In genomic region chr10:24228318-24229183, GRCm38 (mm10) we compare ENCODE assay signal across 24 mouse cellular contexts. TPM values are rescaled to one million over a fixed set of nuclear protein-coding genes. Genes with fewer than 3 reads are reported as not detected.
A peak's percentile ranks its signal among the peaks of the same experiment; 100 is the strongest.
DNase-seq lines count a peak whose midpoint lies in the region; ATAC-seq and TF ChIP-seq lines count a peak whose summit lies in the region.
"Had no signal": no experiment of that assay in that cellular context is flagged by ENCODE, and none has a peak within 500 bp of the region (broad histone marks: within the 10 kb centered on the region; RNA-seq: fewer than 3 reads in every experiment).

No protein-coding gene starts in this region.

- TF ChIP-seq CTCF in forebrain, postnatal 0 days (IDR thresholded peaks at IDR 0.05; ENCODE audit: low read depth): no peak

- no peak overlapping the region for H3K27ac ChIP-seq in forebrain, postnatal 0 days (ENCODE audit: low read depth, low read length)
- H3K27ac ChIP-seq in forebrain, embryonic 13.5 days: no peak overlapping the region
- H3K27ac ChIP-seq in neural tube, embryonic 11.5 days (ENCODE audit: low read depth, low read length): 0 out of 2 replicates have a peak overlapping the region, but pooled peaks have one; percentile 27
- no peak overlapping the region for H3K27ac ChIP-seq in neural tube, embryonic 14.5 days (ENCODE audit: low read depth, low read length)
- H3K27ac ChIP-seq: embryonic facial prominence, embryonic 12.5 days; gastrocnemius, adult 2 months; intestine, embryonic 15.5 days had no signal

- H3K27me3 ChIP-seq in forebrain, postnatal 0 days (ENCODE audit: insufficient read depth, low read length): peaks cover 11% of the 10 kb centered on the region
- peaks cover 22% of the 10 kb centered on the region for H3K27me3 ChIP-seq in forebrain, embryonic 13.5 days
- H3K27me3 ChIP-seq in neural tube, embryonic 11.5 days (ENCODE audit: control insufficient read depth, insufficient read depth, low read length): peaks cover 9% of the 10 kb centered on the region
- H3K27me3 ChIP-seq in neural tube, embryonic 14.5 days (ENCODE audit: control insufficient read depth, insufficient read depth, low read length): peaks cover 12% of the 10 kb centered on the region; the same call in 1 of the 2 replicates

- ATAC-seq in forebrain, postnatal 0 days: peak; percentile 25
- no peak for ATAC-seq in forebrain, embryonic 13.5 days
- no peak for ATAC-seq in neural tube, embryonic 11.5 days (ENCODE audit: insufficient read depth, low FRiP score, low TSS enrichment)
- peak; percentile 55; the same call in 1 of the 2 replicates for ATAC-seq in neural tube, embryonic 14.5 days (ENCODE audit: low read depth)
- ATAC-seq in erythroblast, adult 5-6 weeks (replicated peaks; ENCODE audit: low FRiP score, poor library complexity, severe bottlenecking): no peak
- ATAC-seq: intestine, embryonic 15.5 days had no signal

- DNase-seq in forebrain, postnatal 0 days: no peak
- DNase-seq in neural tube, embryonic 11.5 days (ENCODE audit: low spot score): no peak
- DNase-seq in neural tube, embryonic 10.5 days (ENCODE audit: extremely low spot score, low spot score): no peak
- DNase-seq in gonadal fat pad, adult 2 months (ENCODE audit: low read depth): peak; percentile 84
- no peak for DNase-seq in left cerebral cortex, adult 8-10 months (ENCODE audit: low spot score in 2 of 2)
- DNase-seq: adrenal gland, postnatal 10 days; cerebellum, adult 2 months; cerebellum, postnatal 25 days; gastrocnemius, adult 2 months; kidney, adult 9 months; kidney, postnatal 14 days; lung, postnatal 4 days; thymus, postnatal 14 days had no signal

- no peak overlapping the region for H3K4me3 ChIP-seq in forebrain, postnatal 0 days (ENCODE audit: low read depth, low read length)
- H3K4me3 ChIP-seq in forebrain, embryonic 13.5 days: no peak overlapping the region
- no peak overlapping the region for H3K4me3 ChIP-seq in neural tube, embryonic 11.5 days (ENCODE audit: low read depth, low read length)
- no peak overlapping the region for H3K4me3 ChIP-seq in neural tube, embryonic 14.5 days (ENCODE audit: low read depth, low read length)
- H3K4me3 ChIP-seq: embryonic facial prominence, embryonic 12.5 days; gastrocnemius, adult 2 months; intestine, embryonic 15.5 days had no signal

- H3K36me3 ChIP-seq in forebrain, postnatal 0 days (ENCODE audit: insufficient read depth): no peaks in the 10 kb centered on the region
- no peaks in the 10 kb centered on the region for H3K36me3 ChIP-seq in forebrain, embryonic 13.5 days (ENCODE audit: poor library complexity, severe bottlenecking)
- no peaks in the 10 kb centered on the region for H3K36me3 ChIP-seq in neural tube, embryonic 11.5 days (ENCODE audit: control insufficient read depth, insufficient read depth, low read length)
- no peaks in the 10 kb centered on the region for H3K36me3 ChIP-seq in neural tube, embryonic 14.5 days (ENCODE audit: control insufficient read depth, insufficient read depth, low read length)
- H3K36me3 ChIP-seq: embryonic facial prominence, embryonic 12.5 days; intestine, embryonic 15.5 days had no signal

- H3K9ac ChIP-seq in forebrain, postnatal 0 days: no peak overlapping the region
- H3K9ac ChIP-seq in forebrain, embryonic 13.5 days: no peak overlapping the region
- no peak overlapping the region; the same call in 1 of the 2 replicates for H3K9ac ChIP-seq in neural tube, embryonic 11.5 days (ENCODE audit: low read length)
- H3K9ac ChIP-seq in neural tube, embryonic 14.5 days (replicated peaks; ENCODE audit: low read depth, low read length): no peak overlapping the region
- H3K9ac ChIP-seq: embryonic facial prominence, embryonic 12.5 days; intestine, embryonic 15.5 days had no signal

- no peaks in the 10 kb centered on the region for H3K9me3 ChIP-seq in forebrain, postnatal 0 days (ENCODE audit: low read length)
- no peaks in the 10 kb centered on the region for H3K9me3 ChIP-seq in forebrain, embryonic 13.5 days (replicated peaks)
- no peaks in the 10 kb centered on the region for H3K9me3 ChIP-seq in neural tube, embryonic 11.5 days (ENCODE audit: control insufficient read depth, low read length)
- no peaks in the 10 kb centered on the region for H3K9me3 ChIP-seq in neural tube, embryonic 14.5 days (ENCODE audit: control insufficient read depth, low read length)
- H3K9me3 ChIP-seq: embryonic facial prominence, embryonic 12.5 days; intestine, embryonic 15.5 days had no signal

- 27% methylated on average over 12 of the region's 12 CpGs for WGBS in forebrain, postnatal 0 days
- WGBS in forebrain, embryonic 13.5 days: 32% methylated on average over 12 of the region's 12 CpGs
- 49% methylated on average over 12 of the region's 12 CpGs for WGBS in neural tube, embryonic 11.5 days
- WGBS in neural tube, embryonic 14.5 days: 27% methylated on average over 12 of the region's 12 CpGs

- no peak overlapping the region for H3K4me2 ChIP-seq in forebrain, postnatal 0 days (ENCODE audit: low read depth)
- H3K4me2 ChIP-seq in forebrain, embryonic 13.5 days: no peak overlapping the region
- H3K4me2 ChIP-seq in neural tube, embryonic 11.5 days (ENCODE audit: low read depth): no peak overlapping the region
- H3K4me2 ChIP-seq in neural tube, embryonic 14.5 days (ENCODE audit: low read depth, low read length): no peak overlapping the region
- H3K4me2 ChIP-seq: embryonic facial prominence, embryonic 12.5 days; heart, embryonic 11.5 days; intestine, embryonic 15.5 days had no signal

- no peaks in the 10 kb centered on the region for H3K4me1 ChIP-seq in forebrain, postnatal 0 days (ENCODE audit: insufficient read depth)
- H3K4me1 ChIP-seq in forebrain, embryonic 13.5 days: peaks cover 19% of the 10 kb centered on the region
- peaks cover 3% of the 10 kb centered on the region for H3K4me1 ChIP-seq in neural tube, embryonic 11.5 days (ENCODE audit: control insufficient read depth, insufficient read depth, low read length)
- H3K4me1 ChIP-seq in neural tube, embryonic 14.5 days (ENCODE audit: control insufficient read depth, insufficient read depth, low read length): peaks cover 2% of the 10 kb centered on the region; the same call in 1 of the 2 replicates
- H3K4me1 ChIP-seq: embryonic facial prominence, embryonic 12.5 days had no signal

RNA-seq across cellular contexts. Expression of gene Moxd1, which starts 5.2 kb away (rescaled TPM):
- total RNA-seq in forebrain, postnatal 0 days (2014; rRNA removed): 5.1 and 10.2 TPM in 2 replicates
- 2.7 and 3.3 TPM in 2 replicates for polyA plus RNA-seq in forebrain, postnatal 0 days (2015; fragmentation: Nextera tagmentation; extraction: Ambion mirVana)
- 0.88 and 1.4 TPM in 2 replicates for polyA plus RNA-seq in forebrain, embryonic 13.5 days (2015; fragmentation: Nextera tagmentation; extraction: Ambion mirVana)
- polyA plus RNA-seq in neural tube, embryonic 11.5 days (2014; fragmentation: Nextera tagmentation; extraction: Ambion mirVana): 39.6 and 45.8 TPM in 2 replicates
- 3.9 and 4.3 TPM in 2 replicates for polyA plus RNA-seq in gonadal fat pad, adult 2 months (2012; rRNA removed)
- polyA plus RNA-seq in neural tube, embryonic 14.5 days (2014; fragmentation: Nextera tagmentation; extraction: Ambion mirVana): 4.0 and 9.9 TPM in 2 replicates
- total RNA-seq in erythroblast, adult 5-6 weeks (2015; ENCODE audit: low replicate concordance): not detected in 2 replicates
- not detected in 2 replicates for total RNA-seq in erythroblast, adult 5-6 weeks (2017; ENCODE audit: low replicate concordance)
- 10 to 100 TPM in 1 of 4 experiments, 1 to 10 TPM in 3; 5.8 to 10.4 (median 8.0) TPM for total RNA-seq in left cerebral cortex, adult 8-10 months (2022)
- total RNA-seq: granulocyte monocyte progenitor cell, adult 5-6 weeks; hematopoietic stem cell, adult 5-6 weeks; liver, adult 2 months; monocyte, adult 5-6 weeks had no signal
- polyA plus RNA-seq: C2C12; liver, adult 2 months had no signal

Comparison
In these comparisons a context has a peak if more than half of its experiments do, and no peak if none do; other contexts are left out.
1. ATAC-seq: peak in forebrain, postnatal 0 days (single experiment) and neural tube, embryonic 14.5 days (single experiment); none in forebrain, embryonic 13.5 days (single experiment), neural tube, embryonic 11.5 days (single experiment) and erythroblast, adult 5-6 weeks (single experiment).